Mouse (Mus musculus) kidney, postnatal 10 days (tissue): ENCODE measurements around the gene Mt1.

Experiments used
- DNase-seq: peaks from one replicate; pipeline ENCODE4 v3.0.0; 2021; ENCODE audit warnings: mixed read lengths

Mt1 gene

DNA sequence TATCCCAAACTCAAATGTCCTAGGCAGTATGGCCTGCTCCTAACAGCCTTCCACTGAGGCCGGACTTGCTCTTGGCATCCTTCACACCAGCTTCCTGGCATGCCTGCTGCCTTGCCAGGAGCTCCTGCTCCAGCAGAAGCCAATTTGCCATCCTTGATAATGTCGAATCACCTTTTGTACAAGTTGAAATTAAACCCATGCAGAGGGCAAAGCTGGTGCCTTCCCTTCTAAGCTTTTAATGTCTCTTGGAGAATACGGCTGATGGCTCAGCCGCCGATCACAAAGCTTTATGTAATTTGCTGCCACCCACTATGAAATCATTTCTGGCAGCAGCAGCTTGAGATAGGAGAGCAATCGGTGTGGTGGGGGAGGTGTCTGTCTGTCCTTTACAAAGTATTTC is 30.8 kb downstream of the Mt1 start:
- no peak for DNase-seq

DNA sequence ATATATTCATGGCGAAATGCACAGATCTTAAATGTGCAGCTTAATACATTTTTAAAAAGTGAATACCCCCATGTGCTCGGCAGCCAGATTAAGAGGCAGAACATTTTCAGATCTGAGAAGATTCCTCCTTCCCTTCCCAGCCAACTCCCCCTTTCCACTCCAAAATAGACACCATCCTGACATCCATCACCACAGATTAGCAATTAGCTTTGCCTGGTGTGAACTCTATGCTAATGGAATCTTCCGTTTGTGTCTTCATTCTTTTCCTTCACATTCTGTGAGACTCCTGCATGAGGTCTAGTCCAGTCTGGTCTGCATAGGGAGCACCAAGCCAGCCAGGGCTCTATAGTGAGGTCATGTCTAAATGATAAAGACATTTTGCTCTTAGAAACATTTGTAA is 31.3 kb downstream of the Mt1 start:
- no peak for DNase-seq

DNA sequence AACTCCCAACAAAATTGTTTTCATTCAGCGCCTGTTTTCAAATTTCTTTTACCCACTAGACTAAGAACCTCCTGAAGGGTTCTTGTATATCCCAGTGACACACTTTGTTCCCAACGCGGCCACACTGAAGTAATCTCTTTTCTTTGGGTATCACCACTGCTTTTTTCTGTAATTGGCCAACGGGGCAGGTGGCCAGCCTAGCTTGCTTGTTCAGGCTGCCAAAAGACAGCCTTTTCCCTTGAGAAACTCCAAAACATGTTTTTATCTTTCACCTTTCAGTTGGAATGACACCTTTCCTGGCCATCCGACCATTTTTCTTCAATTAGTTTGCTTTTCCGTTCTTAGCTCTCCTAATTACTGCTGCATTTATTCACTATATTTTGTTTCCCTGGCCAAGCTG is 34.9 kb downstream of the Mt1 start:
- no peak for DNase-seq

DNA sequence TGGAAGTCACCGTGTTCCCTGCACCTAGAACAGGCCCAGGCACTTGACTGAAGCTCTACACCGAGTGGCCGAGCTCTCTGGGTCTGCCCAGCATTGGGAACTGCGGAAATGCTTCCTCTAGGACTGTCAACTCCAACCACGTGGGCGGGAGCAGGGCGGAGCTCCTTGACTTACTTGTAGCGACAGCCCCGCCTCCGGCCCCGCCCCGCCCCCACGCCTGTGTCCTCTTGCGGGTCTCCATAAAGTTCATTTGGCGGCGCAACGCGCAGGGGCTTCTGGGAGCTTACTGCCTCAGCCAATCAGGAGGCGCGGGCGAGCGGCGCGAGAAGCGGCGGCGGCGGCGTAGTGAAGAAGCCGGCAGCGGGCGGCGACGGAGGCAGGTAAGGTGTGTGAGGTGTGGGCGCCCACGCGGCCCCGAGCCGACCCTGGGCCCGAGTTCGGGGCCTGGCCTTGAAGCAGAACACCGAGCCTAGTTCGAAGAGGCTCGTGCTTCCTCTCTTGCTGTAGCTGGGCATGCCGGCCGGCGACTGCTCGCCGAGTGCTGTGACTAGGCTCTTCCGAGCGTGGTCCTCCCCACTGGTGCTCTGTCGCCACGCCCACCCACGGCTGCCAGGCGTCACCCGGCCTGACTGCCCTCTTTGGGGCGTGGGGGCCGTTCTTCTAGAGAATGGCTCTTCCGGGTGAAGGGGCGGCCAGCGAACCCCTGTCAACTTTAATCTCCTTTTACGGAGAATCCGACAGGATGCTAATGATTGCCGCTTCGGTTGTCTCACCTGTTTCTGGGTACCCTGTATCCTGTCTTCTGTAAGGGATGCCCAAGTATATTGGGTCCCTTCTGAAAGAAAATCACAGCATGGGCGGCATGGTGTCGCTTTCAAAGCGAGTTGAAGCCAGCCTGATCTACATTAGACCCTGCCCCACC is 35.6 kb downstream of the Mt1 start, which contains the start of gene Nup93:
TSS of gene Nup93 (plus strand) at position 313 of the 922 bp plus-strand sequence.
- peak; percentile 100 for DNase-seq

DNA sequence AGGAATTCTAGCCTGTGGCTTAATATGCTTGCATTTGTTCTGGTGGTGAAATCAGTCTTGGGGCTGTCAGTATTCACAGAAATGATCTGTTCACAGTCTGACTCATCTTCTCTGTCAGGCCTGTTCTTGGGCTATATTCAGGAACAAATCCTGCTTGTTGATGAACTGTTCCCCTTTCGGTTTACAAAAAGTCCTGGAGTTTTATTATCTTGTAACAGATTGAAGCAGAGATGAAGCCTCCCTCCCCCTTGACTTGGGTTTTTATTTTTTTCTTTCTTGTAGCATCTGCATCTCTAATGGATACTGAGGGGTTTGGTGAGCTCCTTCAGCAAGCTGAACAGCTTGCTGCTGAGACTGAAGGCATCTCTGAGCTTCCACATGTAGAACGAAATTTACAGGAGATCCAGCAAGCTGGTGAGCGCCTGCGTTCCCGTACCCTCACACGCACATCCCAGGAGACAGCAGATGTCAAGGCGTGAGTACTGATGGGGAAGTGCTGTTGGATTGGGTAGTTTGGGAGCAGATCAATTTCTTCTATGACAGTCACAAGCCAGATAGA is 48.6 kb downstream of the Mt1 start:
- no peak for DNase-seq
